Mouse (Mus musculus) adrenal gland, adult 2 months (tissue): ENCODE data around the gene Socs7. TPM values are rescaled to one million over a fixed set of nuclear protein-coding genes. Genes with fewer than 3 reads are reported as not detected.

Experiments
- DNase-seq: peaks from one replicate; pipeline ENCODE4 v3.0.0; 2021
- polyA plus RNA-seq: library from polyadenylated mRNA; depleted of rRNA; stranded (reverse); fragments of >200 nt; gene quantifications from 2 replicates; pipeline ENCODE4 v1.2.3, GENCODE M21; 2012
- total RNA-seq, 2 experiments: library from RNA; stranded (reverse); gene quantifications; 2 replicates each; pipeline ENCODE4 v1.2.3; 2021

Socs7 gene
- total and polyA plus RNA-seq, 3 experiments = 9.9 to 20.8 (median 20.3) TPM

GRCm38 (mm10) chr11:97418834-97419539 is 56.6 kb downstream of the Socs7 start:
- no peak for DNase-seq

- no peak for DNase-seq
Observed at GRCm38 (mm10) chr11:97419540-97419900, 57.2 kb downstream of the Socs7 start.

GRCm38 (mm10) chr11:97422507-97422906 is 60.2 kb downstream of the Socs7 start:
- no peak for DNase-seq

GRCm38 (mm10) chr11:97424092-97424692 is 61.8 kb downstream of the Socs7 start:
- peak; percentile 57 for DNase-seq

- DNase-seq = peak; percentile 50
Observed at GRCm38 (mm10) chr11:97424802-97425201, 62.5 kb downstream of the Socs7 start.

GRCm38 (mm10) chr11:97427794-97428725 is 65.7 kb downstream of the Socs7 start:
- DNase-seq = peak; percentile 89

- no peak for DNase-seq
Observed at GRCm38 (mm10) chr11:97428726-97429077, 66.4 kb downstream of the Socs7 start.

GRCm38 (mm10) chr11:97429615-97430014 is 67.3 kb downstream of the Socs7 start:
- DNase-seq = no peak

- DNase-seq = peak; percentile 68
Observed at GRCm38 (mm10) chr11:97432015-97432414, 69.7 kb downstream of the Socs7 start.

GRCm38 (mm10) chr11:97432983-97433539 is 70.7 kb downstream of the Socs7 start:
- DNase-seq = no peak

GRCm38 (mm10) chr11:97434121-97434520 is 71.8 kb downstream of the Socs7 start:
- DNase-seq = no peak

- DNase-seq = peak; percentile 96
Observed at GRCm38 (mm10) chr11:97434704-97435454, 72.5 kb downstream of the Socs7 start.

- peak; percentile 87 for DNase-seq
Observed at GRCm38 (mm10) chr11:97435808-97436491, 73.6 kb downstream of the Socs7 start.

- peak; percentile 84 for DNase-seq
Observed at GRCm38 (mm10) chr11:97437745-97438144, 75.4 kb downstream of the Socs7 start.

GRCm38 (mm10) chr11:97438868-97439267 is 76.5 kb downstream of the Socs7 start:
- peak; percentile 59 for DNase-seq

- peak; percentile 89 for DNase-seq
Observed at GRCm38 (mm10) chr11:97439935-97440334, 77.6 kb downstream of the Socs7 start.

GRCm38 (mm10) chr11:97440441-97440881 is 78.1 kb downstream of the Socs7 start:
- DNase-seq = peak; percentile 62

- peak; percentile 90 for DNase-seq
Observed at GRCm38 (mm10) chr11:97441036-97441657, 78.8 kb downstream of the Socs7 start.

GRCm38 (mm10) chr11:97441658-97442125 is 79.3 kb downstream of the Socs7 start:
- DNase-seq = no peak
